Mouse (Mus musculus) neural tube, embryonic 11.5 days (tissue): ENCODE results near the gene Dnal4. TPM values are rescaled to one million over a fixed set of nuclear protein-coding genes. Genes with fewer than 3 reads are reported as not detected.

Experiments
- ATAC-seq: fragments of 200-750 bp; cut with Nextera tagmentation; 2 replicates; pipeline ENCODE4 v1.8.0; 2017; ENCODE audit warnings: moderate number of reproducible peaks, mild to moderate bottlenecking, moderate TSS enrichment, moderate library complexity; ENCODE audit not compliant: insufficient read depth, low FRiP score, low TSS enrichment
- DNase-seq: peaks from one replicate; pipeline ENCODE4 v3.0.0-alpha.2; 2015; ENCODE audit warnings: low spot score
- H3K27ac ChIP-seq: fragments of 300-500 bp; sonication (generic); 2 replicates; pipeline ENCODE4 v1.5.1; 2014; ENCODE audit warnings: low read depth, mild to moderate bottlenecking, low read length
- H3K27me3 ChIP-seq: fragments of 300-500 bp; sonication (generic); 2 replicates; pipeline ENCODE4 v1.6.1; 2014; ENCODE audit warnings: mild to moderate bottlenecking, low read length, mixed read lengths; ENCODE audit not compliant: control insufficient read depth, insufficient read depth
- H3K36me3 ChIP-seq: fragments of 300-500 bp; sonication (generic); 2 replicates; pipeline ENCODE4 v1.6.1; 2014; ENCODE audit warnings: mild to moderate bottlenecking, low read length, moderate library complexity, mixed read lengths; ENCODE audit not compliant: control insufficient read depth, insufficient read depth
- H3K4me1 ChIP-seq: fragments of 300-500 bp; sonication (generic); 2 replicates; pipeline ENCODE4 v1.6.1; 2014; ENCODE audit warnings: low read length, mixed read lengths; ENCODE audit not compliant: control insufficient read depth, insufficient read depth
- H3K4me2 ChIP-seq: fragments of 300-500 bp; sonication (generic); 2 replicates; pipeline ENCODE4 v1.6.1; 2014; ENCODE audit warnings: low read depth, mild to moderate bottlenecking, moderate library complexity
- H3K4me3 ChIP-seq: fragments of 300-500 bp; sonication (generic); 2 replicates; pipeline ENCODE4 v1.5.1; 2014; ENCODE audit warnings: low read depth, low read length
- H3K9ac ChIP-seq: fragments of 300-500 bp; sonication (generic); 2 replicates; pipeline ENCODE4 v1.6.1; 2014; ENCODE audit warnings: mild to moderate bottlenecking, low read length
- H3K9me3 ChIP-seq: fragments of 300-500 bp; sonication (generic); 2 replicates; pipeline ENCODE4 v1.6.1; 2016; ENCODE audit warnings: low read length; ENCODE audit not compliant: control insufficient read depth
- WGBS: fragments of 180-500 bp; shearing (Covaris S2); extraction: QIAGEN DNeasy Blood & Tissue Kit; methylation state at CpG from one replicate; pipeline ENCODE4 v1.1.7; 2014; 5-methylcytosine and 5-hydroxymethylcytosine counted together
- polyA plus RNA-seq: library from polyadenylated mRNA; unstranded; fragments of >200 nt; fragmentation: Nextera tagmentation; extraction: Ambion mirVana; gene quantifications from 2 replicates; pipeline ENCODE4 v1.2.1, GENCODE M21; 2014

Dnal4 gene
- polyA plus RNA-seq, 1 experiment from 2014 or later, result 70.8 TPM

DNA sequence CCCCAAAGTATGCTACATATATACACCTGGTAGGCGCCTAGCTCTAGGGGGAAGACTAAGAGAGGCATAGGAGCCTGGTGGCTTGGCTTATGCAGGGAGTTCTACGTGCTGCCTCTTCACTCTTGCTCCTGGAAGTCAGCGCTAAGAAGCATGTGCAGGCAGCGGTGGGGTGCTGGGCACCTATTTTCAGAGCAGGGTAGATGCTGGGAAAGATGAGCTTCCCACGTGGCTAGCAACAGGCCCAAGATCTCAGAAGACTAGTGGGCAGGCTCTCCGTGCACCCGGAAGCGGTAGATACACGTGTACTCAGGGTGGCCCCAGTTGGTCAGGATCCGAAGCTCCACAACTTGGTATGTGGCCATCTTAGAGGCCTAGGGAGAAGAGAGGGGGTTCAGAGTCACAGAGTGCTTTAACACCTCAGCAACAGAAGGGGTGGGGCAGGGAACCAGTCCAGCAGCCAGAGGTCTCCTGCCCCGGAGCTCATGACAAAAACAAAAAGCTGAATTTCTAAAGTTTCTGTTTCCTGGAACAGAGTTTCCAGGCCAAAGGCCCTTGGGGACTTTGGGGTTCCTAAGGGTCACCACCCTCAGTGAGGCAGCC is 52.4 kb downstream of the Dnal4 start:
- WGBS, result 90% methylated on average over 11 of the region's 11 CpGs
- DNase-seq (no peak), ATAC-seq (no peak)
- H3K36me3 ChIP-seq, result peaks cover 22% of the 10 kb centered on the region
- no peak overlapping the region for H3K4me3 ChIP-seq
- H3K4me2 ChIP-seq, result no peak overlapping the region
- no peaks in the 10 kb centered on the region for H3K27me3 ChIP-seq
- H3K27ac ChIP-seq, result no peak overlapping the region
- H3K4me1 ChIP-seq, result no peaks in the 10 kb centered on the region
- H3K9ac ChIP-seq, result no peak overlapping the region
- no peaks in the 10 kb centered on the region for H3K9me3 ChIP-seq

DNA sequence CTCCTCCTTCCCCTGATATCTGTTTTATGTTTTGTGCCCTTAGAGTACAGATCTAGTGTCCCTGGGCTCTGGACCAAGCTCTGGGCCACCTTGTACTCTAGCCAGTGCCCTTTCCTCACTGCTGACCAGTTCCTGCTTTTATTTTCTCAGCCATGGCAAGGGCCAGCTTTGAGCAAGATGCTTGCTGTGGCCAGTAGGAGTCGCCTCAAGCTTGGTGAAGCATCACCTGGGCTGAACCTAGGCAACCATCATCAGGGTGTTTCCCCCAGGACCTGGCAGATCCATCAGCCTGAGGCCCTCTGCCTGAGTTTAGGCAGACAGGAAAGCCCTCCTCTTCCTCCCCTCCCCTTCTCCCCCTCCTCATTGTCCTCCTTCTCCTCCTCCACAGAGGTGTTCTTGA is 54.2 kb downstream of the Dnal4 start:
- no peaks in the 10 kb centered on the region for H3K27me3 ChIP-seq
- WGBS, result 35% methylated on average over 1 of the region's 1 CpGs
- H3K9ac ChIP-seq, result no peak overlapping the region
- no peak for ATAC-seq
- H3K4me1 ChIP-seq, result no peaks in the 10 kb centered on the region
- H3K4me3 ChIP-seq, result no peak overlapping the region
- DNase-seq, result peak; percentile 34
- H3K27ac ChIP-seq, result no peak overlapping the region
- no peaks in the 10 kb centered on the region for H3K9me3 ChIP-seq
- H3K36me3 ChIP-seq, result peaks cover 18% of the 10 kb centered on the region
- no peak overlapping the region for H3K4me2 ChIP-seq

- ATAC-seq, result no peak
- H3K4me2 ChIP-seq, result no peak overlapping the region
- H3K9me3 ChIP-seq, result no peaks in the 10 kb centered on the region
- no peak overlapping the region for H3K27ac ChIP-seq
- WGBS, result 84% methylated on average over 4 of the region's 4 CpGs
- peaks cover 17% of the 10 kb centered on the region for H3K36me3 ChIP-seq
- no peak for DNase-seq
- H3K27me3 ChIP-seq, result no peaks in the 10 kb centered on the region
- H3K4me1 ChIP-seq, result no peaks in the 10 kb centered on the region
- H3K4me3 ChIP-seq, result no peak overlapping the region
- no peak overlapping the region for H3K9ac ChIP-seq
Observed at GRCm38 (mm10) chr15:79720796-79721195, 56.9 kb downstream of the Dnal4 start.

DNA sequence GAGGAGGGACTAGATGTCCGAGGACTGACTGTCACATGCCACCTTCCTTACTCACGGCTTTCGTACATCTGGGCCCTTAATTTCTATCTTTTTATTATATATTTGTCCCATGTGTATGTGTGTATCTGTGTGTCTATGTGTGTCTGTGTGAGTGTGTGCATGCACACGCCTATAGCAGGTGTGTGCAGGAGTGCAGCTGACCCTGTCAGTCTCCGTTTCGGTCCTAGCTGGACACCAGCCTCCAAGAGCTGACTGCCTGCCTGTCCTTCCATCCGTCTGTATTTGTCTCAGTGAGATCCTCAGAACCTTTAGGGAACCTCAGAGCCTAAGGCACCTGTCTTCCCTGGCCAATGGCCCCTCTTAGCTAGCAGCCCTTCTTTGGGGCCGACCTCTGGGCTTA is 57.4 kb downstream of the Dnal4 start:
- peaks cover 15% of the 10 kb centered on the region for H3K36me3 ChIP-seq
- WGBS, result 94% methylated on average over 8 of the region's 8 CpGs
- H3K9me3 ChIP-seq, result no peaks in the 10 kb centered on the region

DNA sequence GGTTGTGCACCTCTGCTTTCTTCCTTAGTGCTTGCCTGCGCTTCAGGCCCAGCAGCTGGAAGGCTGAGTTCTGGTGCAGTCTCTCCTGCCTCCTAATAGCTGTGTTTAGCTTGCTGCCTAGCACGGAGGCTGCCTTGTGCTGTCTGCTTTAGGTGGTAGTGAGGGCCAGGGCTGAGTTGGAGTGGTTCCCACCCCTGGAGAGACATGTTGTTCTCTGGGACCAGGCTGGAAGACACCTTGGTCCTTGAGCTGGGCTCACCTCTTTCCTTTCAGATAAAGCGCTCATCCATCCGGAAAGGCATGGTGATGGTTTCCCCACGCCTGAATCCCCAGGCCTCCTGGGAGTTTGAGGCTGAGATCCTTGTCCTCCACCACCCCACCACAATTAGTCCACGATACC is 60.9 kb downstream of the Dnal4 start:
- peaks cover 26% of the 10 kb centered on the region for H3K36me3 ChIP-seq
- no peaks in the 10 kb centered on the region for H3K4me1 ChIP-seq
- 90% methylated on average over 6 of the region's 6 CpGs for WGBS
- no peak overlapping the region for H3K9ac ChIP-seq
- ATAC-seq (no peak), DNase-seq (no peak)
- no peaks in the 10 kb centered on the region for H3K27me3 ChIP-seq
- no peak overlapping the region for H3K4me3 ChIP-seq
- H3K27ac ChIP-seq, result no peak overlapping the region
- H3K9me3 ChIP-seq, result no peaks in the 10 kb centered on the region
- no peak overlapping the region for H3K4me2 ChIP-seq

More for the DNA sequence above, 57.4 kb downstream of the Dnal4 start:
- no peak for ATAC-seq
- no peak overlapping the region for H3K9ac ChIP-seq
- H3K4me3 ChIP-seq, result no peak overlapping the region
- no peak overlapping the region for H3K27ac ChIP-seq
- H3K27me3 ChIP-seq, result no peaks in the 10 kb centered on the region
- no peak overlapping the region for H3K4me2 ChIP-seq
- DNase-seq, result no peak
- no peaks in the 10 kb centered on the region for H3K4me1 ChIP-seq

DNA sequence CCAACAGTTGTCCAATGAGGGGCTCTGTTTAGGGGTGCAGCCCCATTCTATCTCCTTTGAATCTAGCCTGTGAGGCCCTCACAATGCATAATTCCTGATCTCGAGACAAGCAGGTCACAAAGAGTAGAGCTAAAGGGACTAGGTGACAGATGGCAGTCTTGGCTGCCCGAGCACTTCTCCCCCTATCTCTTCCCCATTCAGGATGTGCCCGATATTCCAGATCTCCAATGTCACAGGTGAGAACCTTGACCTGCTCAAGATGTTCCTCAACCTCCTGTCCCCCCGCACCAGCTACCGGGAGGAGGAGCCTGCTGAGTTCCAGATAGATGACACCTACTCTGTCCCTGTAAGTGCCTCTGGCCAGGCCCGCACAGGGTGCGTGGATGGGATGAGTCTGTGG is 62.0 kb downstream of the Dnal4 start:
- H3K27me3 ChIP-seq, result no peaks in the 10 kb centered on the region
- ATAC-seq (no peak), DNase-seq (no peak)
- H3K27ac ChIP-seq, result no peak overlapping the region
- no peak overlapping the region for H3K4me3 ChIP-seq
- no peaks in the 10 kb centered on the region for H3K9me3 ChIP-seq
- H3K4me1 ChIP-seq, result no peaks in the 10 kb centered on the region
- H3K4me2 ChIP-seq, result no peak overlapping the region
- H3K9ac ChIP-seq, result no peak overlapping the region
- peaks cover 29% of the 10 kb centered on the region for H3K36me3 ChIP-seq
- 95% methylated on average over 7 of the region's 7 CpGs for whole genome bisulfite sequencing

Other genes with a start within 250 kb of the Dnal4 start
- gene Ddx17, start 231.1 kb downstream of the Dnal4 start, polyA plus RNA-seq, result 87.0 and 88.8 TPM in 2 replicates
- 1.1 and 1.5 TPM in 2 replicates for gene Dmc1, start 172.7 kb downstream of the Dnal4 start, polyA plus RNA-seq
- 3.5 and 4.0 TPM in 2 replicates for gene Fam227a, start 118.9 kb downstream of the Dnal4 start, polyA plus RNA-seq
- gene Cby1, start 118.7 kb downstream of the Dnal4 start, polyA plus RNA-seq, result 65.5 and 70.8 TPM in 2 replicates
- gene Tomm22, start 107.0 kb downstream of the Dnal4 start, polyA plus RNA-seq, result 285 and 287 TPM in 2 replicates
- 14.6 and 16.4 TPM in 2 replicates for gene Josd1, start 89.9 kb downstream of the Dnal4 start, polyA plus RNA-seq
- gene Gtpbp1, start 87.0 kb downstream of the Dnal4 start, polyA plus RNA-seq, result 39.7 and 42.5 TPM in 2 replicates
- gene Sun2, start 35.3 kb downstream of the Dnal4 start, polyA plus RNA-seq, result 6.1 and 10.2 TPM in 2 replicates
- 1.5 and 2.0 TPM in 2 replicates for gene Nptxr, start 26.9 kb upstream of the Dnal4 start, polyA plus RNA-seq
- not detected in 2 replicates for gene Npcd, start 56.4 kb upstream of the Dnal4 start, polyA plus RNA-seq
- gene Cbx6, start 56.8 kb upstream of the Dnal4 start, polyA plus RNA-seq, result 17.3 and 18.0 TPM in 2 replicates
- gene Apobec3, start 113.8 kb upstream of the Dnal4 start, polyA plus RNA-seq, result 5.4 and 7.3 TPM in 2 replicates
- 1.3 and 1.8 TPM in 2 replicates for gene Cbx7, start 193.3 kb upstream of the Dnal4 start, polyA plus RNA-seq
- gene Pdgfb, start 237.1 kb upstream of the Dnal4 start, polyA plus RNA-seq, result 2.2 and 3.8 TPM in 2 replicates